20 mouse cellular contexts compared by ENCODE assay signal in the genomic region with DNA sequence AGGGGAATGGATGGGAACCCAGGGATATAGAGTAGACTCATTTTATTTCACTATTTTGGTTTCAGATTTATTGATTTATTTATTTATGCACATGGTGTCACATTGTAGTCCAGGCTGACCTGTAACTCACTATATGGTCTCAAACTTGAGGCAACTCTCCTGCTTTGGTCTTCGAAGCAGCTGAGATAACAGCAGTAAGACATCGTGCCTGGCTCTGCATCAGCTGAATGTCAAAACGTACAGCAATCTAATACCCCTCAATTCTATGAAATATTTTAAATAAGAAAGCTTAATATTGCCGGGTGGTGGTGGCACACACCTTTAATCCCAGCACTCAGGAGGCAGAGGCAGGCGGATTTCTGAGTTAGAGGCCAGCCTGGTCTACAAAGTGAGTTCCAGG. TPM values are rescaled to one million over a fixed set of nuclear protein-coding genes. Genes with fewer than 3 reads are reported as not detected.
DNase-seq lines count a peak whose midpoint lies in the region; ATAC-seq and TF ChIP-seq lines count a peak whose summit lies in the region.
"Had no signal": no experiment of that assay in that cellular context is flagged by ENCODE, and none has a peak within 500 bp of the region (broad histone marks: within the 10 kb centered on the region; RNA-seq: fewer than 3 reads in every experiment).

No protein-coding gene starts in this region.

- DNase-seq in heart, adult 11 months = peak; percentile 67
- no peak for DNase-seq in heart, postnatal 14 days
- DNase-seq in right cerebral cortex, postnatal 25 days = peak; percentile 0
- DNase-seq in right cerebral cortex, postnatal 36 days (ENCODE audit: low spot score in 2 of 2) = no peak
- DNase-seq: adrenal gland, adult 2 months; adrenal gland, adult 8-10 months; adrenal gland, postnatal 10 days; adrenal gland, postnatal 14 days; adrenal gland, postnatal 25 days; adrenal gland, postnatal 36 days; B cell, adult 2 months; cerebellum, adult 11 months; cerebellum, adult 11-12 months; cerebellum, adult 18-20 months had no signal

- H3K27me3 ChIP-seq in myocyte (ENCODE audit: control insufficient read depth, insufficient read depth, insufficient read length) = no peaks in the 10 kb centered on the region
- H3K27me3 ChIP-seq: CH12.LX, Patski had no signal

- no peak overlapping the region for H3K4me3 ChIP-seq in myocyte

- intact Hi-C loops in heart, postnatal 14 days (cut with DNase I) = no loop called here

- H3ac ChIP-seq in myocyte (ENCODE audit: control insufficient read depth, insufficient read length) = no peak overlapping the region

- TF ChIP-seq POLR2A in myocyte (IDR thresholded peaks at IDR 0.05; ENCODE audit: insufficient read length, low read depth) = no peak

- H3K36me3 ChIP-seq in myocyte (ENCODE audit: control insufficient read depth, insufficient read depth) = peaks cover 42% of the 10 kb centered on the region

- no peak overlapping the region for H3K4me2 ChIP-seq in myocyte (ENCODE audit: low read depth)

- H3K79me2 ChIP-seq in myocyte (ENCODE audit: control insufficient read depth, insufficient read depth) = no peaks in the 10 kb centered on the region

- no peak for ATAC-seq in granulocyte monocyte progenitor cell, adult 5-6 weeks (replicated peaks; ENCODE audit: poor library complexity, severe bottlenecking)
- ATAC-seq: activated CD4-positive, CD25-positive, alpha-beta regulatory T cell, adult 4 months; CD4-positive, CD25-positive, alpha-beta regulatory T cell, adult 4 months; Patski had no signal

TF ChIP-seq in myocyte, 11 proteins besides CTCF, POLR2A, EP300 and RAD21:
- TF ChIP-seq TCF3 (IDR thresholded peaks at IDR 0.05; ENCODE audit: insufficient read length, low read depth) (no peak), POLR2AphosphoS2 (IDR thresholded peaks at IDR 0.05; ENCODE audit: insufficient read length, low read depth) (peak; percentile 51), USF1 (IDR thresholded peaks at IDR 0.05; ENCODE audit: low read depth) (no peak), E2F4 (IDR thresholded peaks at IDR 0.05; ENCODE audit: insufficient read depth) (no peak)

RNA-seq across cellular contexts. Expression of a gene that starts 10.7 kb away (rescaled TPM):
- 10 to 100 TPM; 42.3 to 42.5 TPM for total RNA-seq in heart, postnatal 14 days (2021)
- 207 TPM for polyA plus RNA-seq in myocyte (2012; fragmentation: generic; extraction: Trizol)
- total RNA-seq in granulocyte monocyte progenitor cell, adult 5-6 weeks (2014; fragmentation: Nextera tagmentation) = 433 and 504 TPM in 2 replicates
- total RNA-seq in granulocyte monocyte progenitor cell, adult 5-6 weeks (2017) = 310 and 457 TPM in 2 replicates

RNA-seq across cellular contexts. Expression of a gene that starts 36.1 kb away (rescaled TPM):
- 10 to 100 TPM; 28.1 to 29.3 TPM for total RNA-seq in heart, postnatal 14 days (2021)
- 8.4 TPM for polyA plus RNA-seq in myocyte (2012; fragmentation: generic; extraction: Trizol)
- 21.4 and 22.4 TPM in 2 replicates for total RNA-seq in granulocyte monocyte progenitor cell, adult 5-6 weeks (2014; fragmentation: Nextera tagmentation)
- 10.5 and 14.1 TPM in 2 replicates for total RNA-seq in granulocyte monocyte progenitor cell, adult 5-6 weeks (2017)

Comparison
In these comparisons a context has a peak if more than half of its experiments do, and no peak if none do; other contexts are left out.
1. DNase-seq: peak in heart, adult 11 months (single experiment) and right cerebral cortex, postnatal 25 days (single experiment); none in heart, postnatal 14 days (0 of 2) and right cerebral cortex, postnatal 36 days (0 of 2).
2. RNA of a gene that starts 10.7 kb away (total RNA-seq): 310 to 504 TPM in granulocyte monocyte progenitor cell, adult 5-6 weeks; 42.3 to 42.5 TPM in heart, postnatal 14 days; every median in the first group is over 4 times any median in the second.